Mouse (Mus musculus) MEL (cell line): ENCODE results near the gene Fads1. TPM values are rescaled to one million over a fixed set of nuclear protein-coding genes. Genes with fewer than 3 reads are reported as not detected.

Source experiments
- DNase-seq: peaks from one replicate; pipeline ENCODE4 v3.0.0; 2011; ENCODE audit warnings: low read depth, low spot score
- H3K27ac ChIP-seq: 2 replicates; pipeline ENCODE4 v1.5.1; 2012; ENCODE audit warnings: low read depth, mild to moderate bottlenecking, control low read depth, low read length, moderate library complexity; ENCODE audit not compliant: control insufficient read depth
- H3K27me3 ChIP-seq, 2 experiments: fragments of 150-350 bp in 1 of 2; sonication (generic) in 1 of 2; 2 replicates each; pipeline ENCODE4 v1.6.1; 2012; ENCODE audit warnings: low read length in 2 of 2, mild to moderate bottlenecking in 2 of 2, improper control_type of control experiment in 1 of 2, moderate library complexity in 1 of 2; ENCODE audit not compliant: insufficient read depth in 2 of 2, control insufficient read depth in 1 of 2
- H3K36me3 ChIP-seq, 2 experiments: 2 replicates each; pipeline ENCODE4 v1.6.1; 2012 to 2014; ENCODE audit warnings: low read length in 2 of 2, improper control_type of control experiment in 1 of 2, inconsistent platforms in 1 of 2, mild to moderate bottlenecking in 1 of 2; ENCODE audit not compliant: insufficient read depth in 2 of 2, control insufficient read depth in 1 of 2
- H3K4me1 ChIP-seq, 2 experiments: fragments of 150-350 bp in 1 of 2; sonication (generic) in 1 of 2; 2 replicates each; pipeline ENCODE4 v1.6.1; 2012; ENCODE audit warnings: low read length in 2 of 2, improper control_type of control experiment in 1 of 2, mild to moderate bottlenecking in 1 of 2; ENCODE audit not compliant: insufficient read depth in 2 of 2, control insufficient read depth in 1 of 2
- H3K4me3 ChIP-seq, 2 experiments: fragments of 150-350 bp in 1 of 2; sonication (generic) in 1 of 2; 2 replicates each; pipeline ENCODE4 v1.5.1; 2012; ENCODE audit warnings: low read depth in 2 of 2, low read length in 2 of 2, mild to moderate bottlenecking in 2 of 2, moderate library complexity in 2 of 2, control low read depth in 1 of 2, improper control_type of control experiment in 1 of 2; ENCODE audit not compliant: control insufficient read depth in 1 of 2, insufficient read depth in 1 of 2
- H3K79me2 ChIP-seq: 2 replicates; pipeline ENCODE4 v1.6.1; 2012; ENCODE audit warnings: mild to moderate bottlenecking, low read length, moderate library complexity; ENCODE audit not compliant: control insufficient read depth, poor library complexity, insufficient read depth
- H3K9ac ChIP-seq: 2 replicates; pipeline ENCODE4 v1.6.1; 2012; ENCODE audit warnings: low read depth, mild to moderate bottlenecking, control low read depth, low read length, moderate library complexity; ENCODE audit not compliant: control insufficient read depth, poor library complexity, severe bottlenecking
- H3K9me3 ChIP-seq: fragments of 150-350 bp; sonication (generic); replicated peaks from 2 replicates; pipeline ENCODE4 v1.6.1; 2012; ENCODE audit warnings: mild to moderate bottlenecking, low read length, improper control_type of control experiment, moderate library complexity; ENCODE audit not compliant: insufficient read depth
- CHD1 ChIP-seq: IDR thresholded peaks from 2 replicates; pipeline ENCODE4 v1.6.1; 2012; ENCODE audit warnings: low read depth, mild to moderate bottlenecking, inconsistent platforms, low read length, improper control_type of control experiment
- CTCF ChIP-seq, 3 experiments: IDR thresholded peaks in 2 of 3; conservative IDR thresholded peaks in 1 of 3; 2 replicates each; pipeline ENCODE4 v1.5.1; 2011 to 2012; ENCODE audit warnings: low read length in 3 of 3, low read depth in 2 of 3, mild to moderate bottlenecking in 2 of 3, improper control_type of control experiment in 1 of 3, inconsistent platforms in 1 of 3, mixed read lengths in 1 of 3, moderate library complexity in 1 of 3; ENCODE audit not compliant: control insufficient read depth in 1 of 3, insufficient read depth in 1 of 3, poor library complexity in 1 of 3, severe bottlenecking in 1 of 3
- ELF1 ChIP-seq: IDR thresholded peaks from 2 replicates; pipeline ENCODE4 v1.6.1; 2014; ENCODE audit warnings: low read depth, mild to moderate bottlenecking, inconsistent platforms, low read length, improper control_type of control experiment, moderate library complexity
- EP300 ChIP-seq, 2 experiments: IDR thresholded peaks; 2 replicates each; pipeline ENCODE4 v1.6.1; 2011; ENCODE audit warnings: improper control_type of control experiment in 2 of 2, low read length in 2 of 2, low read depth in 1 of 2, mild to moderate bottlenecking in 1 of 2
- ETS1 ChIP-seq: IDR thresholded peaks from 2 replicates; pipeline ENCODE4 v1.6.1; 2012; ENCODE audit warnings: low read depth, mild to moderate bottlenecking, inconsistent platforms, low read length, improper control_type of control experiment, moderate library complexity
- GATA1 ChIP-seq: IDR thresholded peaks from 2 replicates; pipeline ENCODE4 v1.6.1; 2011; ENCODE audit warnings: low read depth, low read length, improper control_type of control experiment
- KAT2A ChIP-seq: conservative IDR thresholded peaks from 2 replicates; pipeline ENCODE4 v1.6.1; 2012; ENCODE audit warnings: low read depth, low read length, improper control_type of control experiment, inconsistent platforms
- MAX ChIP-seq: IDR thresholded peaks from 2 replicates; pipeline ENCODE4 v1.6.1; 2011; ENCODE audit warnings: low read length, improper control_type of control experiment
- MAZ ChIP-seq: IDR thresholded peaks from 2 replicates; pipeline ENCODE4 v1.6.1; 2012; ENCODE audit warnings: low read depth, mild to moderate bottlenecking, inconsistent platforms, low read length, improper control_type of control experiment
- MEF2A ChIP-seq: IDR thresholded peaks from 2 replicates; pipeline ENCODE4 v1.6.1; 2014; ENCODE audit warnings: low read depth, mild to moderate bottlenecking, inconsistent platforms, low read length, improper control_type of control experiment; ENCODE audit not compliant: poor library complexity, insufficient replicate concordance, severe bottlenecking; ENCODE audit errors: extremely low read depth
- MXI1 ChIP-seq: IDR thresholded peaks from 2 replicates; pipeline ENCODE4 v1.6.1; 2011; ENCODE audit warnings: mild to moderate bottlenecking, low read depth, low read length, improper control_type of control experiment
- MYB ChIP-seq: IDR thresholded peaks from 2 replicates; pipeline ENCODE4 v1.6.1; 2011; ENCODE audit warnings: mild to moderate bottlenecking, low read depth, low read length, improper control_type of control experiment
- MYC ChIP-seq: IDR thresholded peaks from 2 replicates; pipeline ENCODE4 v1.6.1; 2011; ENCODE audit warnings: low read depth, mild to moderate bottlenecking, low read length, improper control_type of control experiment, moderate library complexity
- NELFE ChIP-seq: IDR thresholded peaks from 2 replicates; pipeline ENCODE4 v1.6.1; 2011; ENCODE audit warnings: low read depth, low read length, improper control_type of control experiment
- POLR2A ChIP-seq, 2 experiments: IDR thresholded peaks; 2 replicates each; pipeline ENCODE4 v1.6.1; 2011 to 2012; ENCODE audit warnings: low read length in 2 of 2, mild to moderate bottlenecking in 2 of 2, control low read depth in 1 of 2, improper control_type of control experiment in 1 of 2, low read depth in 1 of 2, moderate library complexity in 1 of 2; ENCODE audit not compliant: control insufficient read depth in 1 of 2, insufficient read depth in 1 of 2, poor library complexity in 1 of 2
- POLR2AphosphoS2 ChIP-seq: IDR thresholded peaks from 2 replicates; pipeline ENCODE4 v1.6.1; 2011; ENCODE audit warnings: low read length, improper control_type of control experiment
- RAD21 ChIP-seq: IDR thresholded peaks from 2 replicates; pipeline ENCODE4 v1.6.1; 2011; ENCODE audit warnings: mild to moderate bottlenecking, low read depth, low read length, improper control_type of control experiment
- RCOR1 ChIP-seq: IDR thresholded peaks from 2 replicates; pipeline ENCODE4 v1.6.1; 2012; ENCODE audit warnings: low read depth, mild to moderate bottlenecking, inconsistent platforms, low read length, improper control_type of control experiment
- SIN3A ChIP-seq: IDR thresholded peaks from 2 replicates; pipeline ENCODE4 v1.6.1; 2012; ENCODE audit warnings: low read length, improper control_type of control experiment, inconsistent platforms
- SMC3 ChIP-seq: IDR thresholded peaks from 2 replicates; pipeline ENCODE4 v1.6.1; 2011; ENCODE audit warnings: low read depth, low read length, improper control_type of control experiment
- TAL1 ChIP-seq: IDR thresholded peaks from 2 replicates; pipeline ENCODE4 v1.6.1; 2012; ENCODE audit warnings: mild to moderate bottlenecking, inconsistent platforms, low read length, moderate library complexity, mixed read lengths
- TCF12 ChIP-seq: IDR thresholded peaks from 2 replicates; pipeline ENCODE4 v1.6.1; 2014; ENCODE audit warnings: low read depth, mild to moderate bottlenecking, inconsistent platforms, low read length, improper control_type of control experiment, moderate library complexity
- USF1 ChIP-seq: IDR thresholded peaks from 2 replicates; pipeline ENCODE4 v1.6.1; 2014; ENCODE audit warnings: low read depth, mild to moderate bottlenecking, inconsistent platforms, low read length, improper control_type of control experiment, moderate library complexity
- ZC3H11A ChIP-seq: IDR thresholded peaks from 2 replicates; pipeline ENCODE4 v1.6.1; 2012; ENCODE audit warnings: low read depth, mild to moderate bottlenecking, inconsistent platforms, low read length, improper control_type of control experiment
- ZMIZ1 ChIP-seq: IDR thresholded peaks from 2 replicates; pipeline ENCODE4 v1.6.1; 2012; ENCODE audit warnings: low read depth, mild to moderate bottlenecking, inconsistent platforms, low read length, improper control_type of control experiment, moderate library complexity
- ZNF384 ChIP-seq: IDR thresholded peaks from 2 replicates; pipeline ENCODE4 v1.6.1; 2012; ENCODE audit warnings: low read depth, mild to moderate bottlenecking, inconsistent platforms, low read length, improper control_type of control experiment
- polyA plus RNA-seq, 2 experiments: library from polyadenylated mRNA; stranded (reverse) in 1 of 2; unstranded in 1 of 2; fragments of >175 nt in 1 of 2; fragments of >200 nt in 1 of 2; gene quantifications; 2 replicates each; pipeline versions ENCODE4 v1.2.1 to v1.2.4; 2012; ENCODE audit warnings: low replicate concordance in 2 of 2, low read depth in 1 of 2; ENCODE audit not compliant: insufficient read length in 2 of 2, insufficient read depth in 1 of 2, missing spikeins in 1 of 2
- total RNA-seq: library from RNA; depleted of rRNA; stranded (reverse); fragments of 300-350 nt; gene quantifications from 2 replicates; pipeline ENCODE4 v1.2.3, GENCODE M21; 2012

Fads1 gene
- total and polyA plus RNA-seq, 3 experiments, result 36.7 to 69.7 TPM; not detected in 1

DNA sequence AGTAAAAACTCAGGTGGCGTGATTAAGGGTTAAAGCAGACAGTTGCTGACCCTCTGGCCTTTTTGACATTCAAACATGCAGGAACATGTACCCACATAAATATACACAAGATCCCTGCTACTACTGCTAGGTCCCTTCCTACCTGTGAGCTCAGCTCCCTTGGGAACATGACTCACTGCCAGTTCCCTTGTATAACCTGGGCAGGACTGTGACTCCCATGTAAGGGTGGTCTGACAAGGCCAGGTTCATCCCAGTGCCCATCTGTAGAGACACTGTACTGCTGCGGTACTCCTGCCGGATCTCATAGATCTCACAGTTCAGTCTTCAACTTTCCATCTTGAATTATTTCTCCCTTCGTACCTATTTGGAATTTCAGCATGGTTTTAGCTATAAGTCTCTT is 14.4 kb downstream of the Fads1 start:
- no peak overlapping the region for H3K9ac ChIP-seq
- TF ChIP-seq POLR2AphosphoS2 (0 out of 2 replicates have a peak, but pooled peaks have one; percentile 21), GATA1 (no peak)
- TF ChIP-seq, all 39 proteins: peak for 1
- no peaks in the 10 kb centered on the region for H3K4me1 ChIP-seq
- no peak overlapping the region for H3K27ac ChIP-seq
- H3K4me3 ChIP-seq, result no peak overlapping the region
- H3K36me3 ChIP-seq, result peaks cover 3 to 7% of the 10 kb centered on the region in 2 experiments
- H3K9me3 ChIP-seq, result no peaks in the 10 kb centered on the region
- H3K27me3 ChIP-seq, result no peaks in the 10 kb centered on the region
- DNase-seq, result no peak
- H3K79me2 ChIP-seq, result peaks cover 16% of the 10 kb centered on the region

DNA sequence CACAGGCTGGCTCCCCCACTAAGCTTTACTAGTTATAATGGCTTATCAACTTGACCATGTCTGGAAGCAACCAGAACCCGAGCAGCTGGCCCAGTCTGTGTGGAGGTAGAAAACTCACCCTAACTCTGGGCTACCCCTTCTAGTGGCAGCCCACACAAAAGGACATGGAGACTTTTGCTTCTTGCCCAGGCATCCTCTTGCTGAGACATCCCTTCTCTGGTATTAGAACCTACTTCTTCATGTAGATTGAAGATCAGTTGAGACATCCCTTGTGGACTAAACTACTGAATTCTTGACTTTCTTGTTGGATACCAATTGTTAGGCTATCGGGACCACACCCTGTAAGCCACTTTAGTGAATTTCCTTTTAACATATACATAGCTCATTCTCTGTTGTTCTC is 15.6 kb downstream of the Fads1 start:
- Histone ChIP-seq H3K4me3 (no peak overlapping the region), H3K79me2 (peaks cover 25% of the 10 kb centered on the region), H3K27ac (no peak overlapping the region), H3K9ac (no peak overlapping the region), H3K27me3 (no peaks in the 10 kb centered on the region), H3K9me3 (no peaks in the 10 kb centered on the region), H3K36me3 (peaks cover 5 to 10% of the 10 kb centered on the region in 2 experiments), H3K4me1 (peaks cover 0 to 4% of the 10 kb centered on the region in 2 experiments; a peak in 2 of 4 replicates)
- TF ChIP-seq CHD1 (no peak), ZC3H11A (no peak), ZNF384 (no peak), NELFE (no peak), MXI1 (no peak), ZMIZ1 (0 out of 2 replicates have a peak, but pooled peaks have one; percentile 19), MYB (no peak), ELF1 (no peak), MYC (no peak), POLR2A (IDR thresholded peaks at IDR 0.05; ENCODE audit: control insufficient read depth in 1 of 2, insufficient read depth in 1 of 2, low read depth in 1 of 2, low read length in 2 of 2, poor library complexity in 1 of 2) (peak in 1 of 2 experiments; percentile 36; a peak in 1 of 4 replicates), ETS1 (no peak), POLR2AphosphoS2 (peak; percentile 82), MEF2A (no peak)
- no peak for DNase-seq

DNA sequence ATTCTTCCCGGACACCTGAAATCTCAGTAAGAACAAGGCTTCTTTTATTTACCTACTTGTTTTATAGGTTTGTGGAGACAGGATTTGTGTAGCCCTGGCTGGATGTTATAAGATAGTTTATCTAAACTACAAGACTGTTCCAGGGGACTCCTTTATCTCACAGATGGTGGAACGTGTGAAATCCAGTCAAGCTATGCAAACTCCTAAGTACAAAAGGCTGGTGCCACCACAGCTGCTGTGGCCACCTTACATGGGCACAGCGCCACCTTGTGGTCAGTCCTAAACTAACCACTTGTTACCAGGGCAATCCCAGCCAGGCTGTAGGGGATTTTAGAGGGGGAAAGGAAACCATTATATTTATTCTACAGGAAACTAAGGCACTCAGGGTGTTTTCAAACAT is 16.0 kb downstream of the Fads1 start:
- Histone ChIP-seq H3K4me1 (peaks cover 0 to 4% of the 10 kb centered on the region in 2 experiments; a peak in 2 of 4 replicates), H3K27me3 (no peaks in the 10 kb centered on the region)
- TF ChIP-seq MAZ, result no peak
- no peak for TF ChIP-seq USF1
- peak; percentile 67 for TF ChIP-seq GATA1
- peak; percentile 75 to 91 (median 88) for TF ChIP-seq CTCF (IDR thresholded peaks at IDR 0.05 in 2 of 3, conservative IDR thresholded peaks at IDR 0.05 in 1 of 3; ENCODE audit: control insufficient read depth in 1 of 3, insufficient read depth in 1 of 3, low read depth in 2 of 3, low read length in 3 of 3, poor library complexity in 1 of 3, severe bottlenecking in 1 of 3)
- TF ChIP-seq RAD21, result peak; percentile 77
- TF ChIP-seq MEF2A, result no peak
- TF ChIP-seq KAT2A, result no peak
- TF ChIP-seq POLR2AphosphoS2, result 0 out of 2 replicates have a peak, but pooled peaks have one; percentile 25
- peak; percentile 23; the same call in 1 of the 2 replicates for TF ChIP-seq TAL1
- no peak for TF ChIP-seq MAX
- peak; percentile 36; the same call in 1 of the 2 replicates for TF ChIP-seq SIN3A
- peak; percentile 64 for TF ChIP-seq ZC3H11A
- no peak for TF ChIP-seq CHD1
- TF ChIP-seq ETS1, result peak; percentile 35; the same call in 1 of the 2 replicates
- TF ChIP-seq RCOR1, result peak; percentile 81; the same call in 1 of the 2 replicates
- TF ChIP-seq TCF12, result peak; percentile 71
- peak in 1 of 2 experiments; percentile 67; a peak in 2 of 4 replicates for TF ChIP-seq EP300 (IDR thresholded peaks at IDR 0.05; ENCODE audit: low read depth in 1 of 2, low read length in 2 of 2)
- TF ChIP-seq SMC3, result peak; percentile 68
- TF ChIP-seq ELF1, result no peak

More for the DNA sequence above, 16.0 kb downstream of the Fads1 start:
- Histone ChIP-seq H3K36me3 (peaks cover 4 to 10% of the 10 kb centered on the region in 2 experiments), H3K9ac (no peak overlapping the region), H3K27ac (no peak overlapping the region), H3K79me2 (peaks cover 29% of the 10 kb centered on the region), H3K9me3 (no peaks in the 10 kb centered on the region), H3K4me3 (no peak overlapping the region)
- DNase-seq, result peak; percentile 89
